Mouse (Mus musculus) MEL (cell line): ENCODE measurements around the gene Auts2. TPM values are rescaled to one million over a fixed set of nuclear protein-coding genes. Genes with fewer than 3 reads are reported as not detected.

Experiments used
- DNase-seq: peaks from one replicate; pipeline ENCODE4 v3.0.0; 2011; ENCODE audit warnings: low read depth, low spot score
- H3K27ac ChIP-seq: 2 replicates; pipeline ENCODE4 v1.5.1; 2012; ENCODE audit warnings: low read depth, mild to moderate bottlenecking, control low read depth, low read length, moderate library complexity; ENCODE audit not compliant: control insufficient read depth
- H3K27me3 ChIP-seq, 2 experiments: fragments of 150-350 bp in 1 of 2; sonication (generic) in 1 of 2; 2 replicates each; pipeline ENCODE4 v1.6.1; 2012; ENCODE audit warnings: low read length in 2 of 2, mild to moderate bottlenecking in 2 of 2, improper control_type of control experiment in 1 of 2, moderate library complexity in 1 of 2; ENCODE audit not compliant: insufficient read depth in 2 of 2, control insufficient read depth in 1 of 2
- H3K36me3 ChIP-seq, 2 experiments: 2 replicates each; pipeline ENCODE4 v1.6.1; 2012 to 2014; ENCODE audit warnings: low read length in 2 of 2, improper control_type of control experiment in 1 of 2, inconsistent platforms in 1 of 2, mild to moderate bottlenecking in 1 of 2; ENCODE audit not compliant: insufficient read depth in 2 of 2, control insufficient read depth in 1 of 2
- H3K4me1 ChIP-seq, 2 experiments: fragments of 150-350 bp in 1 of 2; sonication (generic) in 1 of 2; 2 replicates each; pipeline ENCODE4 v1.6.1; 2012; ENCODE audit warnings: low read length in 2 of 2, improper control_type of control experiment in 1 of 2, mild to moderate bottlenecking in 1 of 2; ENCODE audit not compliant: insufficient read depth in 2 of 2, control insufficient read depth in 1 of 2
- H3K4me3 ChIP-seq, 2 experiments: fragments of 150-350 bp in 1 of 2; sonication (generic) in 1 of 2; 2 replicates each; pipeline ENCODE4 v1.5.1; 2012; ENCODE audit warnings: low read depth in 2 of 2, low read length in 2 of 2, mild to moderate bottlenecking in 2 of 2, moderate library complexity in 2 of 2, control low read depth in 1 of 2, improper control_type of control experiment in 1 of 2; ENCODE audit not compliant: control insufficient read depth in 1 of 2, insufficient read depth in 1 of 2
- H3K79me2 ChIP-seq: 2 replicates; pipeline ENCODE4 v1.6.1; 2012; ENCODE audit warnings: mild to moderate bottlenecking, low read length, moderate library complexity; ENCODE audit not compliant: control insufficient read depth, poor library complexity, insufficient read depth
- H3K9ac ChIP-seq: 2 replicates; pipeline ENCODE4 v1.6.1; 2012; ENCODE audit warnings: low read depth, mild to moderate bottlenecking, control low read depth, low read length, moderate library complexity; ENCODE audit not compliant: control insufficient read depth, poor library complexity, severe bottlenecking
- H3K9me3 ChIP-seq: fragments of 150-350 bp; sonication (generic); replicated peaks from 2 replicates; pipeline ENCODE4 v1.6.1; 2012; ENCODE audit warnings: mild to moderate bottlenecking, low read length, improper control_type of control experiment, moderate library complexity; ENCODE audit not compliant: insufficient read depth
- BHLHE40 ChIP-seq: IDR thresholded peaks from 2 replicates; pipeline ENCODE4 v1.6.1; 2012; ENCODE audit warnings: low read depth, mild to moderate bottlenecking, inconsistent platforms, low read length, improper control_type of control experiment, borderline replicate concordance
- CHD1 ChIP-seq: IDR thresholded peaks from 2 replicates; pipeline ENCODE4 v1.6.1; 2012; ENCODE audit warnings: low read depth, mild to moderate bottlenecking, inconsistent platforms, low read length, improper control_type of control experiment
- CHD2 ChIP-seq: IDR thresholded peaks from 2 replicates; pipeline ENCODE4 v1.6.1; 2011; ENCODE audit warnings: low read length, improper control_type of control experiment
- CTCF ChIP-seq, 3 experiments: IDR thresholded peaks in 2 of 3; conservative IDR thresholded peaks in 1 of 3; 2 replicates each; pipeline ENCODE4 v1.5.1; 2011 to 2012; ENCODE audit warnings: low read length in 3 of 3, low read depth in 2 of 3, mild to moderate bottlenecking in 2 of 3, improper control_type of control experiment in 1 of 3, inconsistent platforms in 1 of 3, mixed read lengths in 1 of 3, moderate library complexity in 1 of 3; ENCODE audit not compliant: control insufficient read depth in 1 of 3, insufficient read depth in 1 of 3, poor library complexity in 1 of 3, severe bottlenecking in 1 of 3
- E2F4 ChIP-seq: IDR thresholded peaks from 2 replicates; pipeline ENCODE4 v1.6.1; 2011; ENCODE audit warnings: low read depth, low read length, improper control_type of control experiment, borderline replicate concordance
- ELF1 ChIP-seq: IDR thresholded peaks from 2 replicates; pipeline ENCODE4 v1.6.1; 2014; ENCODE audit warnings: low read depth, mild to moderate bottlenecking, inconsistent platforms, low read length, improper control_type of control experiment, moderate library complexity
- ETS1 ChIP-seq: IDR thresholded peaks from 2 replicates; pipeline ENCODE4 v1.6.1; 2012; ENCODE audit warnings: low read depth, mild to moderate bottlenecking, inconsistent platforms, low read length, improper control_type of control experiment, moderate library complexity
- HCFC1 ChIP-seq: IDR thresholded peaks from 2 replicates; pipeline ENCODE4 v1.6.1; 2012; ENCODE audit warnings: low read depth, mild to moderate bottlenecking, inconsistent platforms, low read length, improper control_type of control experiment, moderate library complexity
- JUND ChIP-seq: IDR thresholded peaks from 2 replicates; pipeline ENCODE4 v1.6.1; 2011; ENCODE audit warnings: low read depth, mild to moderate bottlenecking, improper control_type of control experiment, low read length
- MAFK ChIP-seq: IDR thresholded peaks from 2 replicates; pipeline ENCODE4 v1.6.1; 2011; ENCODE audit warnings: low read depth, mild to moderate bottlenecking, low read length, improper control_type of control experiment, borderline replicate concordance
- MAX ChIP-seq: IDR thresholded peaks from 2 replicates; pipeline ENCODE4 v1.6.1; 2011; ENCODE audit warnings: low read length, improper control_type of control experiment
- MEF2A ChIP-seq: IDR thresholded peaks from 2 replicates; pipeline ENCODE4 v1.6.1; 2014; ENCODE audit warnings: low read depth, mild to moderate bottlenecking, inconsistent platforms, low read length, improper control_type of control experiment; ENCODE audit not compliant: poor library complexity, insufficient replicate concordance, severe bottlenecking; ENCODE audit errors: extremely low read depth
- NELFE ChIP-seq: IDR thresholded peaks from 2 replicates; pipeline ENCODE4 v1.6.1; 2011; ENCODE audit warnings: low read depth, low read length, improper control_type of control experiment
- POLR2AphosphoS2 ChIP-seq: IDR thresholded peaks from 2 replicates; pipeline ENCODE4 v1.6.1; 2011; ENCODE audit warnings: low read length, improper control_type of control experiment
- RAD21 ChIP-seq: IDR thresholded peaks from 2 replicates; pipeline ENCODE4 v1.6.1; 2011; ENCODE audit warnings: mild to moderate bottlenecking, low read depth, low read length, improper control_type of control experiment
- RCOR1 ChIP-seq: IDR thresholded peaks from 2 replicates; pipeline ENCODE4 v1.6.1; 2012; ENCODE audit warnings: low read depth, mild to moderate bottlenecking, inconsistent platforms, low read length, improper control_type of control experiment
- SIN3A ChIP-seq: IDR thresholded peaks from 2 replicates; pipeline ENCODE4 v1.6.1; 2012; ENCODE audit warnings: low read length, improper control_type of control experiment, inconsistent platforms
- SMC3 ChIP-seq: IDR thresholded peaks from 2 replicates; pipeline ENCODE4 v1.6.1; 2011; ENCODE audit warnings: low read depth, low read length, improper control_type of control experiment
- TAL1 ChIP-seq: IDR thresholded peaks from 2 replicates; pipeline ENCODE4 v1.6.1; 2012; ENCODE audit warnings: mild to moderate bottlenecking, inconsistent platforms, low read length, moderate library complexity, mixed read lengths
- TBP ChIP-seq: IDR thresholded peaks from 2 replicates; pipeline ENCODE4 v1.8.0; 2011; ENCODE audit warnings: low read depth, low read length, improper control_type of control experiment
- UBTF ChIP-seq: IDR thresholded peaks from 2 replicates; pipeline ENCODE4 v1.6.1; 2012; ENCODE audit warnings: low read depth, mild to moderate bottlenecking, inconsistent platforms, low read length, improper control_type of control experiment, moderate library complexity, borderline replicate concordance; ENCODE audit not compliant: insufficient read depth
- USF1 ChIP-seq: IDR thresholded peaks from 2 replicates; pipeline ENCODE4 v1.6.1; 2014; ENCODE audit warnings: low read depth, mild to moderate bottlenecking, inconsistent platforms, low read length, improper control_type of control experiment, moderate library complexity
- ZKSCAN1 ChIP-seq: IDR thresholded peaks from 2 replicates; pipeline ENCODE4 v1.6.1; 2012; ENCODE audit warnings: low read depth, mild to moderate bottlenecking, inconsistent platforms, low read length, improper control_type of control experiment, moderate library complexity
- ZNF384 ChIP-seq: IDR thresholded peaks from 2 replicates; pipeline ENCODE4 v1.6.1; 2012; ENCODE audit warnings: low read depth, mild to moderate bottlenecking, inconsistent platforms, low read length, improper control_type of control experiment
- polyA plus RNA-seq, 2 experiments: library from polyadenylated mRNA; stranded (reverse) in 1 of 2; unstranded in 1 of 2; fragments of >175 nt in 1 of 2; fragments of >200 nt in 1 of 2; gene quantifications; 2 replicates each; pipeline versions ENCODE4 v1.2.1 to v1.2.4; 2012; ENCODE audit warnings: low replicate concordance in 2 of 2, low read depth in 1 of 2; ENCODE audit not compliant: insufficient read length in 2 of 2, insufficient read depth in 1 of 2, missing spikeins in 1 of 2
- total RNA-seq: library from RNA; depleted of rRNA; stranded (reverse); fragments of 300-350 nt; gene quantifications from 2 replicates; pipeline ENCODE4 v1.2.3, GENCODE M21; 2012

The Auts2 gene
- total and polyA plus RNA-seq, 3 experiments = not detected

GRCm38 (mm10) chr5:131515707-131516407 lies 1027.3 kb downstream of the Auts2 start:
- Histone ChIP-seq H3K4me3 (no peak overlapping the region), H3K4me1 (no peaks in the 10 kb centered on the region), H3K9me3 (no peaks in the 10 kb centered on the region), H3K27me3 (no peaks in the 10 kb centered on the region), H3K9ac (no peak overlapping the region), H3K79me2 (no peaks in the 10 kb centered on the region), H3K36me3 (no peaks in the 10 kb centered on the region), H3K27ac (no peak overlapping the region)
- TF ChIP-seq MAFK (no peak), CHD1 (no peak), HCFC1 (no peak), CTCF (IDR thresholded peaks at IDR 0.05 in 2 of 3, conservative IDR thresholded peaks at IDR 0.05 in 1 of 3; ENCODE audit: control insufficient read depth in 1 of 3, insufficient read depth in 1 of 3, low read depth in 2 of 3, low read length in 3 of 3, poor library complexity in 1 of 3, severe bottlenecking in 1 of 3) (no peak), E2F4 (no peak), ELF1 (no peak), UBTF (no peak), TAL1 (no peak), ZKSCAN1 (no peak), SMC3 (no peak), NELFE (no peak), SIN3A (no peak)
- no peak for DNase-seq

- Histone ChIP-seq H3K27ac (no peak overlapping the region), H3K27me3 (no peaks in the 10 kb centered on the region), H3K9ac (no peak overlapping the region), H3K9me3 (no peaks in the 10 kb centered on the region), H3K4me1 (no peaks in the 10 kb centered on the region), H3K36me3 (no peaks in the 10 kb centered on the region), H3K4me3 (no peak overlapping the region), H3K79me2 (no peaks in the 10 kb centered on the region)
- DNase-seq = no peak
- TF ChIP-seq ZKSCAN1 = no peak
Measured at GRCm38 (mm10) chr5:131513753-131514152, 1029.4 kb downstream of the Auts2 start.

GRCm38 (mm10) chr5:131512617-131513016 lies 1030.5 kb downstream of the Auts2 start:
- no peaks in the 10 kb centered on the region for H3K9me3 ChIP-seq

More at GRCm38 (mm10) chr5:131512617-131513016, 1030.5 kb downstream of the Auts2 start:
- Histone ChIP-seq H3K36me3 (no peaks in the 10 kb centered on the region), H3K4me3 (no peak overlapping the region), H3K27me3 (no peaks in the 10 kb centered on the region), H3K79me2 (no peaks in the 10 kb centered on the region), H3K4me1 (no peaks in the 10 kb centered on the region), H3K27ac (no peak overlapping the region), H3K9ac (no peak overlapping the region)
- TF ChIP-seq USF1 = no peak
- no peak for TF ChIP-seq ZKSCAN1
- TF ChIP-seq ZNF384 = no peak
- TF ChIP-seq MEF2A = no peak
- no peak for TF ChIP-seq JUND
- no peak for TF ChIP-seq HCFC1
- no peak for TF ChIP-seq CHD2
- TF ChIP-seq NELFE = no peak
- no peak for TF ChIP-seq TBP
- TF ChIP-seq CHD1 = no peak
- TF ChIP-seq CTCF (IDR thresholded peaks at IDR 0.05 in 2 of 3, conservative IDR thresholded peaks at IDR 0.05 in 1 of 3; ENCODE audit: control insufficient read depth in 1 of 3, insufficient read depth in 1 of 3, low read depth in 2 of 3, low read length in 3 of 3, poor library complexity in 1 of 3, severe bottlenecking in 1 of 3) = no peak
- no peak for TF ChIP-seq RCOR1
- no peak for TF ChIP-seq POLR2AphosphoS2
- TF ChIP-seq MAFK = no peak
- TF ChIP-seq MAX = no peak
- TF ChIP-seq TAL1 = no peak
- no peak for TF ChIP-seq RAD21
- no peak for TF ChIP-seq UBTF
- TF ChIP-seq ETS1 = no peak
- TF ChIP-seq BHLHE40 = no peak
- no peak for DNase-seq
